Mouse (Mus musculus): ENCODE measurements around the gene Nsun2.

DNA sequence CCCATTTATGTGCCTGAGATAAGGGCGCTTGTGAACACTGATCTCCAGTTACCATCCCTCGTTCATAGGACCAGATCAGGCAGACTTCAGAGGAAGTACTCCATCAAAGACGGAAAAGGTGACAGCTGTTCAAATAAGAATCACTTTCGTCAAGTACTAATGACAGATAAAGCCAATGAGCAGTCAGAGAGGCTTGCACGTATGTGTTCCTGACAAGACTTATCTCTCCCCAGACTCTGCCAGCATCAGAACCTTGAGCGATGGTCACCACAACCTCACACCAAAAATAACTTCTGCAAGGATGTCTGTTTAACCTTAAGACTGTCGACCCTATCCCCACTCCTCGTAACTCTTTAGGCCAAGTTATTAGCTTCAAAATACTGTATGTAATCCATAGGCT lies 75.2 kb downstream of the Nsun2 start:
- TF ChIP-seq GATA1 (IDR thresholded peaks at IDR 0.05; ENCODE audit: low read length) (no peak), TAL1 (IDR thresholded peaks at IDR 0.05; ENCODE audit: low read length) (no peak)
